Mouse (Mus musculus) neutrophil, adult 5-6 weeks (primary cell): ENCODE measurements around the gene Nog. TPM values are rescaled to one million over a fixed set of nuclear protein-coding genes. Genes with fewer than 3 reads are reported as not detected.

Source experiments
- ATAC-seq: fragments of 151-379, 151-347 bp; 2 replicates; pipeline ENCODE4 v1.8.0; 2017; ENCODE audit warnings: mild to moderate bottlenecking, moderate TSS enrichment; ENCODE audit not compliant: insufficient number of reproducible peaks, poor library complexity, low FRiP score, severe bottlenecking; ENCODE audit errors: extremely low read depth
- total RNA-seq: library from RNA; stranded (forward); fragments of 200-1000 nt; gene quantifications from 2 replicates; pipeline ENCODE4 v1.2.3, GENCODE M21; 2017

Gene Nog
- total RNA-seq, 1 experiment from 2014 or later, result not detected

- ATAC-seq, result no peak
Observed at GRCm38 (mm10) chr11:89297521-89297920, 4.6 kb downstream of the Nog start.

- no peak for ATAC-seq
Observed at GRCm38 (mm10) chr11:89269809-89270361, 32.2 kb downstream of the Nog start.

- ATAC-seq, result no peak
Observed at GRCm38 (mm10) chr11:89267520-89267919, 34.6 kb downstream of the Nog start.

- ATAC-seq, result no peak
Observed at GRCm38 (mm10) chr11:89265080-89265479, 37.1 kb downstream of the Nog start.

GRCm38 (mm10) chr11:89259338-89259915 is 42.7 kb downstream of the Nog start:
- ATAC-seq, result no peak

- ATAC-seq, result no peak
Observed at GRCm38 (mm10) chr11:89257893-89258292, 44.2 kb downstream of the Nog start.

- ATAC-seq, result no peak
Observed at GRCm38 (mm10) chr11:89253973-89254372, 48.2 kb downstream of the Nog start.

Other genes starting within 250 kb of the Nog start
- gene Dgke, start 235.5 kb downstream of the Nog start, total RNA-seq, result 9.7 and 9.9 TPM in 2 replicates
- not detected in 2 replicates for gene Gm525, start 228.5 kb downstream of the Nog start, total RNA-seq